Mouse (Mus musculus) heart, adult 2 months (tissue): ENCODE measurements at regions not wholly inside any gene's neighbourhood (a gene's known extent, or its start where the extent isn't known, plus 50 kb on each side); places are given as distances from the start of the nearest gene placed in this dataset.

Experiments used
- DNase-seq, 2 experiments: peaks; one replicate each; pipeline ENCODE4 v3.0.0; 2021
- H3K27ac ChIP-seq: fragments of 200-600 bp; 2 replicates; pipeline ENCODE4 v1.8.1; 2022
- H3K27me3 ChIP-seq: fragments of 200-500 bp; 2 replicates; pipeline ENCODE4 v1.6.1; 2012; ENCODE audit warnings: mild to moderate bottlenecking, low read length, inconsistent platforms, mixed read lengths; ENCODE audit not compliant: control insufficient read depth, insufficient read depth
- H3K36me3 ChIP-seq: fragments of 200-500 bp; 2 replicates; pipeline ENCODE4 v1.6.1; 2012; ENCODE audit warnings: low read length, inconsistent platforms; ENCODE audit not compliant: control insufficient read depth, insufficient read depth
- H3K4me1 ChIP-seq: fragments of 200-500 bp; 2 replicates; pipeline ENCODE4 v1.6.1; 2011; ENCODE audit warnings: low read length; ENCODE audit not compliant: control insufficient read depth, insufficient read depth
- H3K4me3 ChIP-seq: fragments of 200-600 bp; 2 replicates; pipeline ENCODE4 v1.8.1; 2022
- H3K79me2 ChIP-seq: fragments of 200-500 bp; replicated peaks from 2 replicates; pipeline ENCODE4 v1.6.1; 2012; ENCODE audit warnings: mild to moderate bottlenecking, inconsistent platforms, low read length, moderate library complexity, mixed read lengths; ENCODE audit not compliant: control insufficient read depth, insufficient read depth
- H3K9ac ChIP-seq: fragments of 200-500 bp; 2 replicates; pipeline ENCODE4 v1.6.1; 2012; ENCODE audit warnings: low read depth, mild to moderate bottlenecking, control low read depth, inconsistent platforms, low read length, mixed read lengths
- CTCF ChIP-seq: fragments of 200-600 bp; IDR thresholded peaks from 2 replicates; pipeline ENCODE4 v1.8.1; 2022; ENCODE audit warnings: antibody characterized with exemption, mild to moderate bottlenecking, moderate library complexity
- EP300 ChIP-seq: fragments of 200-500 bp; IDR thresholded peaks from 2 replicates; pipeline ENCODE4 v1.6.1; 2011; ENCODE audit warnings: low read depth, low read length, control low read depth; ENCODE audit not compliant: insufficient read depth
- POLR2A ChIP-seq: fragments of 200-500 bp; IDR thresholded peaks from 2 replicates; pipeline ENCODE4 v1.6.1; 2011; ENCODE audit warnings: mild to moderate bottlenecking, low read depth, low read length, control low read depth; ENCODE audit not compliant: insufficient read depth
- WGBS: fragments of 180-500 bp; shearing (Covaris S2); methylation state at CpG from one replicate; pipeline ENCODE4 v1.1.7; 2018; 5-methylcytosine and 5-hydroxymethylcytosine counted together
- intact Hi-C: fragments of 180-260 bp; cut with DNase I; formaldehyde crosslinking; loops from one replicate; pipeline ENCODE4 v1.15.1; 2025

DNA sequence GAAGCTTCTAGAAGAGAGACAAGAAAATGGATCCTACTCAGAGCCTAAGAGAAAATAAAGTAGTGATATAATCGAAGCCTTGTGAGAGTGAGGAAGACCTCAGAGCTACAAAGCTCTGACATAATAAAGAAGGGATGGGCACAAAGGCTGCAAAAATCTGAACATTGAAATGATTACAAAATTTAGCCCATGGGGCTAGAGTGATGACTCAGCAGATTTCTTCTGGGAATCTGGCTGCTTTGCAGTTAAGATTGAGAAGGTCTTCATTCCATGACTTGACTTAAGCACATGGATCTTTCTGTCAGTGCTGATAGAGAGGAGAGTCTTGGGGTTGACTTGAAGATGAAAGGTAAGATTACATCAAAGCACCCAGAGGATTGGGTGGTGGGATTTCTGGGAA lies 633.3 kb upstream of the Gm19410 start:
- Histone ChIP-seq H3K36me3 (no peaks in the 10 kb centered on the region), H3K27ac (no peak overlapping the region), H3K9ac (no peak overlapping the region), H3K79me2 (no peaks in the 10 kb centered on the region), H3K27me3 (no peaks in the 10 kb centered on the region), H3K4me1 (no peaks in the 10 kb centered on the region), H3K4me3 (no peak overlapping the region)
- DNase-seq: no peak
- WGBS: 82% methylated on average over 1 of the region's 1 CpGs
- intact Hi-C loops: no loop called here
- TF ChIP-seq POLR2A (no peak), EP300 (no peak), CTCF (no peak)

DNA sequence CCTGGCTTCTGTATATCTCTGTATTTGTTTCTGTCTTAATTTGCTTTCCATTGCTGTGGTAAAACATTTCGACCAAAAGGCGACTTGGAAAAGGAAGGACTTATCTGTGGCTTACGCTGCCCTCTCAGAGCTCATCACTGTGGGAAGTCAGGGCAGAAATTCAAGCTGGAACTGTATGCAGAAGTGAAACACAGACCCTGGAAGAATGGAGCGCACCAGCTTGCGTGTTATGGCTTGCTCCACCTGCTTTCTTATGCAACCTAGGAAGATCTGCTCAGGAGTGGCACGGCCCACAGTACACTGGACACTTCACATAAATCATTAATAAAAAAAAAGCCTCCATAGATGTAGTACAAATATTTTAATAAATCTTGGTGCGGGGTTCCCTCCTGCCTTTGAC lies 630.0 kb upstream of the Gm19410 start:
- TF ChIP-seq EP300 (no peak), CTCF (no peak), POLR2A (no peak)
- no peak overlapping the region for H3K27ac ChIP-seq
- WGBS: 85% methylated on average over 7 of the region's 7 CpGs

DNA sequence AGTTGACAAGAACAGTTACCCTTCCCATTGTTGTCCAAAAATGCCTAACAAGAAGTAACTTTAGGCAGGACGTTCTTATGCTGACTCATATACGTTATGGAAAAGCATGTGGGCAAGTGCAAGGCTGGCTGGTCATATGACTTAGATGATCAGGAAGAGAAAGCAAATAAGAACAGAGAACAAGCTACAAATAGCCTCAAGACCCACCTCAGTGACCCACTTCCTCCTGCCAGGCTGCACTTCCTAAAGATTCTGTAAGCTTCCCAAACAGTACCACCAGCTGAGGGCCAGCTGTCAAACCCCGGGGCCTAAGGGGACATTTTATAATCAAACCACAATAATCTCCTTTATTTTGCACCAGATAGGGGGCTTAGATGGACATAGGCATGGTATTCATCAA lies 628.9 kb upstream of the Gm19410 start:
- H3K36me3 ChIP-seq: no peaks in the 10 kb centered on the region
- no peak for TF ChIP-seq CTCF
- TF ChIP-seq EP300: no peak
- TF ChIP-seq POLR2A: no peak
- no peak overlapping the region for H3K9ac ChIP-seq
- no peak for DNase-seq
- H3K4me1 ChIP-seq: no peaks in the 10 kb centered on the region
- intact Hi-C loops: no loop called here
- no peaks in the 10 kb centered on the region for H3K27me3 ChIP-seq
- no peaks in the 10 kb centered on the region for H3K79me2 ChIP-seq
- H3K27ac ChIP-seq: no peak overlapping the region
- WGBS: 81% methylated on average over 3 of the region's 3 CpGs
- no peak overlapping the region for H3K4me3 ChIP-seq

More for the DNA sequence above, 630.0 kb upstream of the Gm19410 start:
- Histone ChIP-seq H3K36me3 (no peaks in the 10 kb centered on the region), H3K4me1 (no peaks in the 10 kb centered on the region), H3K4me3 (no peak overlapping the region), H3K9ac (no peak overlapping the region), H3K27me3 (no peaks in the 10 kb centered on the region), H3K79me2 (no peaks in the 10 kb centered on the region)
- DNase-seq: no peak
- intact Hi-C loops: no loop called here

DNA sequence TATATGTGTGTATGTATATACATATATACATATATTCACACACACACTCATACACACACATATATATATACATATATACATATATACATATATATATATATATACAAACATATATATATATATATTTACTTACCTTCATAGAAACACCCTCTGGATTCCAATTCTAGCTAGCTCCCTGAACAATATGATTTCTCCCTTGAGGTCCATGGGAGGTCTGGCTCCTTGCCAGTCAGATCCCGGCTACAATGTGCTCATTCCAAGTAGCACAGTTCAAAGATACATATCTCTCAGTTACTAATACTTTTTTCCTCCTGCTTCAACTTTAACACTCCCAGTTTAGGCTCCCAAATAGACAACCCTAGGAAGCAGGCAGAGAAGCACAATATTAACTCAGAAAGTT lies 624.8 kb upstream of the Gm19410 start:
- intact Hi-C loops: loop anchor here (5.0 kb wide), 1 partner anchor 248 kb away; no protein-coding TSS in a partner anchor
- Histone ChIP-seq H3K27ac (no peak overlapping the region), H3K27me3 (no peaks in the 10 kb centered on the region), H3K4me1 (no peaks in the 10 kb centered on the region; the same call in 1 of the 2 replicates), H3K36me3 (peaks cover 4% of the 10 kb centered on the region; the same call in 1 of the 2 replicates), H3K79me2 (no peaks in the 10 kb centered on the region), H3K4me3 (no peak overlapping the region), H3K9ac (no peak overlapping the region)
- TF ChIP-seq CTCF: no peak
- no peak for TF ChIP-seq POLR2A
- TF ChIP-seq EP300: no peak
- WGBS: 30% methylated on average over 1 of the region's 1 CpGs
- no peak for DNase-seq

DNA sequence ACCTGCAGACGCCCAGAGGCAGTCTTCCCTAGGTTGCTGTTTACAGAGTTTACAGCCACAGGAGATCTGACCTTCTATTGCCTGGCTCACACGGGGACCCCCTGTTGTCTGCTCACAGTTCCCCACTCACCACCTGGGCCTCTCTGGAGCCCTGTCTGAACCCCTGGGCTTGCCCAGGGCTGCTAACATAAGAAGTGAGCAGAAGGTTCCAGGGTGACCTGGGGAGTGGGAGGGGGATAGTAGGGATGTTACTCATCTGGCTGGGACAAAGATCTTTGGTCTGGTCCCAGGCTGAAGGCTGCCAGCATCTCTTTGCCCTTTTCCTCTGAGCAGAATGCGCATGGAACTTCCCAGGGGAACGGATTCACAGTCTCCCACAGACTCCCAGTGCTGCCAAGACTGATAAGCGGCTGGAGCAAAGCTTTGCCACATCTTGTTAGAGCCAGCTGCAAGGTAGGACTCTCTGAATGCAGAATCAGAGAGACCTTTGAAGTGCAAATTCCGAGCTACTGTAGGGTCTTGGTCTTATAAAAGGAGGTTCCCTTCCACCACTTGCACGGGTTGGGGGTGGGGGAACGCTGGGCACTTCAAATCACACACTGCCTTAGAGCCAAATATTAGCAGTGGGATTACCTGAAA lies 622.5 kb upstream of the Gm19410 start:
- Histone ChIP-seq H3K9ac (peak overlapping the region; percentile 32; the same call in 1 of the 2 replicates), H3K27me3 (no peaks in the 10 kb centered on the region), H3K27ac (peak overlapping the region; percentile 60), H3K36me3 (peaks cover 4% of the 10 kb centered on the region; the same call in 1 of the 2 replicates), H3K79me2 (no peaks in the 10 kb centered on the region), H3K4me1 (no peaks in the 10 kb centered on the region; the same call in 1 of the 2 replicates), H3K4me3 (no peak overlapping the region)
- DNase-seq: peak; percentile 25 to 39
- TF ChIP-seq EP300 (no peak), POLR2A (no peak)
- intact Hi-C loops: loop anchor here (5.0 kb wide), 1 partner anchor 251 kb away; no protein-coding TSS in a partner anchor
- WGBS: 31% methylated on average over 8 of the region's 8 CpGs

DNA sequence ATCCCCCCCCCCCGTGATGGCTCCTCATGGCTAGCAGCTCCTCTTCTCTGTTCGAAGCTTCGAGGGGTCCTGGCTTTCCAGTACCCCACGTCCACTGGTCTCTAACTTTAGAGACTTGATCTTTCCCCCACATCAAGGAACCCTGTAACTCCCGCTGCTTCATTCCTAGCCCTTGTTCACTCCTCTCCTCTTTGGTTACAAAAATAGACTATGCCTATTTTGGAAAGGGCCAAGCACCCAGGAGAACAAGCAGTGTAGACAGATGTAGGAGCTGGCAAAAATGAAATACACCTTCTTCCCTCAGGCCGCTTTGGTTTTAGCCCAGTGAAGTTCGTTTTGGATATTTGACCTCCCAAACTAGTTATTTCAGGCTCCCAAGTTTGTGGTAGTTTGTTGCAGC lies 621.9 kb upstream of the Gm19410 start:
- Histone ChIP-seq H3K4me3 (no peak overlapping the region), H3K27ac (peak overlapping the region; percentile 60), H3K27me3 (no peaks in the 10 kb centered on the region), H3K4me1 (no peaks in the 10 kb centered on the region; the same call in 1 of the 2 replicates), H3K9ac (peak overlapping the region; percentile 30; the same call in 1 of the 2 replicates), H3K79me2 (no peaks in the 10 kb centered on the region), H3K36me3 (peaks cover 4% of the 10 kb centered on the region; the same call in 1 of the 2 replicates)
- WGBS: 39% methylated on average over 7 of the region's 7 CpGs
- intact Hi-C loops: loop anchor here (5.0 kb wide), 1 partner anchor 251 kb away; no protein-coding TSS in a partner anchor
- no peak for DNase-seq
- TF ChIP-seq CTCF (no peak), POLR2A (no peak), EP300 (no peak)
